Mouse (Mus musculus): ENCODE measurements around the gene Dynlt1c. TPM values are rescaled to one million over a fixed set of nuclear protein-coding genes. Genes with fewer than 3 reads are reported as not detected.
A peak's percentile ranks its signal among the peaks of the same experiment; 100 is the strongest.
"Not testable (repeated sequence)": the region's sequence is repeated elsewhere in the genome, so short reads cannot be mapped to it uniquely, and the experiment has no call there.

The Dynlt1c gene
- polyA plus RNA-seq, 1 experiment from 2014 or later, result 60.2 TPM

- H3K27me3 ChIP-seq; H3K4me1 ChIP-seq; H3K27ac ChIP-seq; H3K9me3 ChIP-seq; ATAC-seq (ENCODE audit: insufficient number of reproducible peaks, insufficient read depth, low FRiP score, low TSS enrichment, low read depth); H3K36me3 ChIP-seq; H3K4me2 ChIP-seq; H3K9ac ChIP-seq; H3K4me3 ChIP-seq: not testable (repeated sequence)
- 89% methylated on average over 9 of the region's 9 CpGs for WGBS
Measured at GRCm38 (mm10) chr17:6644210-6644609, 42.7 kb downstream of the Dynlt1c start.

GRCm38 (mm10) chr17:6644673-6645072 lies 43.2 kb downstream of the Dynlt1c start:
- not testable (repeated sequence) for H3K36me3 ChIP-seq; H3K27me3 ChIP-seq; H3K4me2 ChIP-seq; ATAC-seq (ENCODE audit: insufficient number of reproducible peaks, insufficient read depth, low FRiP score, low TSS enrichment, low read depth); H3K4me1 ChIP-seq; H3K4me3 ChIP-seq; H3K9me3 ChIP-seq; H3K27ac ChIP-seq; H3K9ac ChIP-seq
- 83% methylated on average over 4 of the region's 4 CpGs for WGBS

GRCm38 (mm10) chr17:6645668-6646067 lies 44.2 kb downstream of the Dynlt1c start:
- WGBS, result 91% methylated on average over 4 of the region's 4 CpGs
- not testable (repeated sequence) for H3K9ac ChIP-seq; H3K27ac ChIP-seq; H3K4me2 ChIP-seq; H3K27me3 ChIP-seq; H3K36me3 ChIP-seq; H3K9me3 ChIP-seq; H3K4me1 ChIP-seq; ATAC-seq (ENCODE audit: insufficient number of reproducible peaks, insufficient read depth, low FRiP score, low TSS enrichment, low read depth); H3K4me3 ChIP-seq

- not testable (repeated sequence) for H3K4me3 ChIP-seq; H3K27me3 ChIP-seq; H3K36me3 ChIP-seq; H3K27ac ChIP-seq; H3K4me1 ChIP-seq; H3K4me2 ChIP-seq; ATAC-seq (ENCODE audit: insufficient number of reproducible peaks, insufficient read depth, low FRiP score, low TSS enrichment, low read depth); H3K9ac ChIP-seq; H3K9me3 ChIP-seq
- WGBS, result 96% methylated on average over 8 of the region's 8 CpGs
Measured at GRCm38 (mm10) chr17:6646841-6647240, 45.4 kb downstream of the Dynlt1c start.

- ATAC-seq (ENCODE audit: insufficient number of reproducible peaks, insufficient read depth, low FRiP score, low TSS enrichment, low read depth); H3K36me3 ChIP-seq; H3K27me3 ChIP-seq; H3K4me1 ChIP-seq; H3K4me3 ChIP-seq; H3K9me3 ChIP-seq; H3K9ac ChIP-seq; H3K4me2 ChIP-seq; H3K27ac ChIP-seq: not testable (repeated sequence)
- 93% methylated on average over 3 of the region's 3 CpGs for WGBS
Measured at GRCm38 (mm10) chr17:6647452-6647851, 46.0 kb downstream of the Dynlt1c start.

GRCm38 (mm10) chr17:6650904-6651565 lies 49.6 kb downstream of the Dynlt1c start:
- not testable (repeated sequence) for H3K27me3 ChIP-seq; H3K4me2 ChIP-seq; ATAC-seq (ENCODE audit: insufficient number of reproducible peaks, insufficient read depth, low FRiP score, low TSS enrichment, low read depth); H3K27ac ChIP-seq; H3K4me3 ChIP-seq; H3K36me3 ChIP-seq; H3K9me3 ChIP-seq; H3K9ac ChIP-seq; H3K4me1 ChIP-seq
- WGBS, result 78% methylated on average over 7 of the region's 7 CpGs

GRCm38 (mm10) chr17:6653341-6653946 lies 52.0 kb downstream of the Dynlt1c start:
- 89% methylated on average over 4 of the region's 5 CpGs for WGBS
- not testable (repeated sequence) for H3K4me3 ChIP-seq; H3K36me3 ChIP-seq; ATAC-seq (ENCODE audit: insufficient number of reproducible peaks, insufficient read depth, low FRiP score, low TSS enrichment, low read depth); H3K9ac ChIP-seq; H3K4me1 ChIP-seq; H3K4me2 ChIP-seq; H3K27ac ChIP-seq; H3K27me3 ChIP-seq; H3K9me3 ChIP-seq

GRCm38 (mm10) chr17:6655087-6655511 lies 53.6 kb downstream of the Dynlt1c start:
- not testable (repeated sequence) for H3K9me3 ChIP-seq, H3K27me3 ChIP-seq, H3K4me1 ChIP-seq, H3K36me3 ChIP-seq
- peak overlapping the region; percentile 74 for H3K9ac ChIP-seq
- under 1% methylated on average over 36 of the region's 36 CpGs for WGBS
- peak overlapping the region; percentile 53 for H3K4me2 ChIP-seq
- peak overlapping the region; percentile 53 for H3K4me3 ChIP-seq
- H3K27ac ChIP-seq, result peak overlapping the region; percentile 82
- peak; percentile 81 for ATAC-seq (ENCODE audit: insufficient number of reproducible peaks, insufficient read depth, low FRiP score, low TSS enrichment, low read depth)

- H3K9me3 ChIP-seq, H3K36me3 ChIP-seq, H3K4me1 ChIP-seq, H3K27me3 ChIP-seq: not testable (repeated sequence)
- peak within 1 kb of the TSS; percentile 82 for H3K27ac ChIP-seq
- H3K4me2 ChIP-seq, result peak within 1 kb of the TSS; percentile 53
- peak within 1 kb of the TSS; percentile 74 for H3K9ac ChIP-seq
- peak; percentile 94 for ATAC-seq (ENCODE audit: insufficient number of reproducible peaks, insufficient read depth, low FRiP score, low TSS enrichment, low read depth)
- WGBS, result 3% methylated on average over 23 of the region's 33 CpGs
- H3K4me3 ChIP-seq, result peak within 1 kb of the TSS; percentile 53
Measured at GRCm38 (mm10) chr17:6655567-6656281, 54.3 kb downstream of the Dynlt1c start, which contains the start of gene Dynlt1f. Gene Dynlt1f (minus strand): TSS chr17:6655900.

GRCm38 (mm10) chr17:6656471-6656870 lies 55.0 kb downstream of the Dynlt1c start:
- not testable (repeated sequence) for H3K4me2 ChIP-seq; ATAC-seq (ENCODE audit: insufficient number of reproducible peaks, insufficient read depth, low FRiP score, low TSS enrichment, low read depth); H3K9me3 ChIP-seq; H3K4me1 ChIP-seq; H3K36me3 ChIP-seq; H3K4me3 ChIP-seq; H3K27me3 ChIP-seq; H3K27ac ChIP-seq; H3K9ac ChIP-seq
- WGBS, result 97% methylated on average over 3 of the region's 3 CpGs

GRCm38 (mm10) chr17:6658801-6659200 lies 57.3 kb downstream of the Dynlt1c start, which contains the start of gene Sytl3:
Gene Sytl3 (plus strand): TSS chr17:6659093.
- H3K36me3 ChIP-seq; H3K9ac ChIP-seq; H3K4me3 ChIP-seq; H3K27ac ChIP-seq; H3K27me3 ChIP-seq; H3K4me2 ChIP-seq; H3K4me1 ChIP-seq; H3K9me3 ChIP-seq; ATAC-seq (ENCODE audit: insufficient number of reproducible peaks, insufficient read depth, low FRiP score, low TSS enrichment, low read depth): not testable (repeated sequence)
- 83% methylated on average over 4 of the region's 7 CpGs for WGBS
